Mouse (Mus musculus): ENCODE data around the gene Ccdc60. TPM values are rescaled to one million over a fixed set of nuclear protein-coding genes. Genes with fewer than 3 reads are reported as not detected.
A peak's percentile ranks its signal among the peaks of the same experiment; 100 is the strongest.

Gene Ccdc60
- total RNA-seq, 1 experiment: 0.54 TPM

DNA sequence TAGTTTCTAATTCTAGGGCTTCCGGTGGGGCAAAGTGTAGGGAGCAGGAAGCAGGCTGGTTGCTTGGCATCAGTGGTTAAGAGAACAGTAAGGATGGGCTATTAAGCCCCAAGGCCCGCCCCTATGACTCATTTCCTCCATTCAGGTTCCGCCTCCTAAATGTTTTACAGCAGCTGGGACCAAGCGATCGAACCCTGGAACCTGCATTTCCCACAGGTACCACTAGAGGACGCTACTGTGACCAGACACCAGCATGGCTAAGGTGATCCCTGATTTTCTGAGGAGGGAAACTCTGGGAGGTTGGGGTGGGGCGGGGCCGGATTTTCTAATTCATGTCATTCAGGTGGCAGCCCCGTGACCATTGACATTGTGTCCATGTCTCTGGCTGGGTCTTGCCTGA lies 96.1 kb downstream of the Ccdc60 start:
- H3K4me1 ChIP-seq (ENCODE audit: control insufficient read depth in 2 of 2, insufficient read depth in 2 of 2, low read length in 2 of 2, poor library complexity in 1 of 2): peaks cover 0 to 9% of the 10 kb centered on the region in 2 experiments; a peak in 1 of 4 replicates
- no peaks in the 10 kb centered on the region for H3K9me3 ChIP-seq (ENCODE audit: control insufficient read depth, insufficient read depth, low read depth, low read length)
- H3K4me3 ChIP-seq (ENCODE audit: insufficient read depth in 1 of 2, low read depth in 1 of 2, low read length in 2 of 2, poor library complexity in 1 of 2, severe bottlenecking in 1 of 2): no peak overlapping the region
- H3K36me3 ChIP-seq (ENCODE audit: control insufficient read depth, insufficient read depth, low read length, poor library complexity, severe bottlenecking): no peaks in the 10 kb centered on the region
- in situ Hi-C loops (cut with MboI; ENCODE audit: low sequenced_read_pairs in 2 of 2, unreplicated experiment in 2 of 2): no loop called here
- peak; percentile 89 for DNase-seq (ENCODE audit: low read depth, low spot score)
- no peak overlapping the region for H3K9ac ChIP-seq (ENCODE audit: insufficient read depth, low read depth, low read length, poor library complexity, severe bottlenecking)
- no peak overlapping the region for H3K27ac ChIP-seq (ENCODE audit: insufficient read depth, low read depth, low read length, poor library complexity, severe bottlenecking)
- 0 out of 2 replicates have a peak, but pooled peaks have one; percentile 44 for TF ChIP-seq ZC3H11A (IDR thresholded peaks at IDR 0.05; ENCODE audit: borderline replicate concordance, low read depth, low read length)
- TF ChIP-seq MAFK (IDR thresholded peaks at IDR 0.05; ENCODE audit: insufficient read depth, low read depth, low read length): no peak
- TF ChIP-seq ZNF384 (IDR thresholded peaks at IDR 0.05; ENCODE audit: low read depth, low read length): no peak
- TF ChIP-seq HCFC1 (IDR thresholded peaks at IDR 0.05; ENCODE audit: borderline replicate concordance, insufficient read depth, low read length): 0 out of 2 replicates have a peak, but pooled peaks have one; percentile 19
- TF ChIP-seq CHD2 (IDR thresholded peaks at IDR 0.05; ENCODE audit: low read depth, low read length): no peak

DNA sequence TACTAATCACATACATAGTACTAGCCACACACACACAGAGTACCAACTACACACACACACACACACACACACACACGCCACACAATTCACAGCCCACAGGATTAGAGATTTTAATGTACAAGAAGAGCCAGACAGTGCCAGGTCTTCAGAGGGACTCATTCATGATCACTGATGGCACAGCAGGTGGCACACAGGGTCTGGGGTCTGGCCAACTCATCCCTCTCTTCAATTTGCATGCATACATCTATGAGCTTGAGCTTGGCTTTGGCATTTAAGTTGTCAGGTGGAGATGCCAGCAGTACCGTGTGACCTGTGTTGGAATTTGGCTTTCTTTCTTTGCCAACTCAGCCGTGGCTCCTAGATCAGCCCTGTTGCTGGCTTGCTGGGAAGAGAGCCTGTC lies 97.2 kb downstream of the Ccdc60 start:
- H3K4me1 ChIP-seq (ENCODE audit: control insufficient read depth in 2 of 2, insufficient read depth in 2 of 2, low read length in 2 of 2, poor library complexity in 1 of 2): peaks cover 0 to 9% of the 10 kb centered on the region in 2 experiments; a peak in 1 of 4 replicates
- DNase-seq (ENCODE audit: low read depth, low spot score): no peak
- H3K27ac ChIP-seq (ENCODE audit: insufficient read depth, low read depth, low read length, poor library complexity, severe bottlenecking): no peak overlapping the region
- no peaks in the 10 kb centered on the region for H3K36me3 ChIP-seq (ENCODE audit: control insufficient read depth, insufficient read depth, low read length, poor library complexity, severe bottlenecking)
- in situ Hi-C loops (cut with MboI; ENCODE audit: low sequenced_read_pairs in 2 of 2, unreplicated experiment in 2 of 2): no loop called here
- no peaks in the 10 kb centered on the region for H3K9me3 ChIP-seq (ENCODE audit: control insufficient read depth, insufficient read depth, low read depth, low read length)
- no peak for TF ChIP-seq MAFK (IDR thresholded peaks at IDR 0.05; ENCODE audit: insufficient read depth, low read depth, low read length)
- no peak for TF ChIP-seq HCFC1 (IDR thresholded peaks at IDR 0.05; ENCODE audit: borderline replicate concordance, insufficient read depth, low read length)
- TF ChIP-seq ZNF384 (IDR thresholded peaks at IDR 0.05; ENCODE audit: low read depth, low read length): no peak
- TF ChIP-seq ZC3H11A (IDR thresholded peaks at IDR 0.05; ENCODE audit: borderline replicate concordance, low read depth, low read length): no peak
- TF ChIP-seq CHD2 (IDR thresholded peaks at IDR 0.05; ENCODE audit: low read depth, low read length): no peak
- H3K9ac ChIP-seq (ENCODE audit: insufficient read depth, low read depth, low read length, poor library complexity, severe bottlenecking): no peak overlapping the region
- H3K4me3 ChIP-seq (ENCODE audit: insufficient read depth in 1 of 2, low read depth in 1 of 2, low read length in 2 of 2, poor library complexity in 1 of 2, severe bottlenecking in 1 of 2): no peak overlapping the region

DNA sequence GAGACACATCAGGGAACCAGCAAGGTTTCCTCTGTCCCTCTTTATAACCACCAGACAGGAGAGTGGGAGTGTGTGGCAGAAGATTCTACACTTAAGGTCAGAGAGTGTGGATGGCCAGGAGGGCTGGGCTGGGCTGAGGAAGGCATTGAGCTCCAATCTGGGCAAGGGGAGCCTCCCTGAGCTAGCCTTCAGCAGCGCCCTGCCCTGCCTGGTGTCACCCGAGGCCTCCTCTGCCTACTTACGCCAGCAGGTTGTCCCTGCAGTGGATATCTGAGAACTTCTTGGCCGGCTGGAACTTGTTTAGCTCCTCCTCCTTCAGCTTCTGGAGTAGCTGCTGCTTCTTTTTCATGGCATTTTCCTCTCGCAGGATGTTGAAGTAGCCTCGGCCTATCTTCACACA lies 99.0 kb downstream of the Ccdc60 start:
- Histone ChIP-seq H3K27ac (ENCODE audit: insufficient read depth, low read depth, low read length, poor library complexity, severe bottlenecking) (no peak overlapping the region; the same call in 1 of the 2 replicates), H3K9ac (ENCODE audit: insufficient read depth, low read depth, low read length, poor library complexity, severe bottlenecking) (no peak overlapping the region), H3K4me1 (ENCODE audit: control insufficient read depth in 2 of 2, insufficient read depth in 2 of 2, low read length in 2 of 2, poor library complexity in 1 of 2) (peaks cover 0 to 9% of the 10 kb centered on the region in 2 experiments; a peak in 1 of 4 replicates), H3K36me3 (ENCODE audit: control insufficient read depth, insufficient read depth, low read length, poor library complexity, severe bottlenecking) (no peaks in the 10 kb centered on the region), H3K4me3 (ENCODE audit: insufficient read depth in 1 of 2, low read depth in 1 of 2, low read length in 2 of 2, poor library complexity in 1 of 2, severe bottlenecking in 1 of 2) (no peak overlapping the region), H3K9me3 (ENCODE audit: control insufficient read depth, insufficient read depth, low read depth, low read length) (no peaks in the 10 kb centered on the region)
- DNase-seq (ENCODE audit: low read depth, low spot score): no peak
- no peak for TF ChIP-seq ZC3H11A (IDR thresholded peaks at IDR 0.05; ENCODE audit: borderline replicate concordance, low read depth, low read length)
- TF ChIP-seq HCFC1 (IDR thresholded peaks at IDR 0.05; ENCODE audit: borderline replicate concordance, insufficient read depth, low read length): no peak
- TF ChIP-seq ZNF384 (IDR thresholded peaks at IDR 0.05; ENCODE audit: low read depth, low read length): no peak
- TF ChIP-seq MAFK (IDR thresholded peaks at IDR 0.05; ENCODE audit: insufficient read depth, low read depth, low read length): no peak
- TF ChIP-seq CHD2 (IDR thresholded peaks at IDR 0.05; ENCODE audit: low read depth, low read length): no peak
- in situ Hi-C loops (cut with MboI; ENCODE audit: low sequenced_read_pairs in 2 of 2, unreplicated experiment in 2 of 2): no loop called here

GRCm38 (mm10) chr5:116180594-116180993 lies 108.2 kb downstream of the Ccdc60 start:
- no peak overlapping the region for H3K9ac ChIP-seq (ENCODE audit: insufficient read depth, low read depth, low read length, poor library complexity, severe bottlenecking)
- in situ Hi-C loops (cut with MboI; ENCODE audit: low sequenced_read_pairs in 2 of 2, unreplicated experiment in 2 of 2): no loop called here
- H3K9me3 ChIP-seq (ENCODE audit: control insufficient read depth, insufficient read depth, low read depth, low read length): no peaks in the 10 kb centered on the region
- no peak for DNase-seq (ENCODE audit: low read depth, low spot score)
- peaks cover 2 to 4% of the 10 kb centered on the region in 2 experiments; a peak in 1 of 4 replicates for H3K4me1 ChIP-seq (ENCODE audit: control insufficient read depth in 2 of 2, insufficient read depth in 2 of 2, low read length in 2 of 2, poor library complexity in 1 of 2)
- no peak overlapping the region for H3K4me3 ChIP-seq (ENCODE audit: insufficient read depth in 1 of 2, low read depth in 1 of 2, low read length in 2 of 2, poor library complexity in 1 of 2, severe bottlenecking in 1 of 2)
- H3K27ac ChIP-seq (ENCODE audit: insufficient read depth, low read depth, low read length, poor library complexity, severe bottlenecking): no peak overlapping the region
- TF ChIP-seq HCFC1 (IDR thresholded peaks at IDR 0.05; ENCODE audit: borderline replicate concordance, insufficient read depth, low read length) (no peak), MAFK (IDR thresholded peaks at IDR 0.05; ENCODE audit: insufficient read depth, low read depth, low read length) (no peak), CHD2 (IDR thresholded peaks at IDR 0.05; ENCODE audit: low read depth, low read length) (no peak), ZNF384 (IDR thresholded peaks at IDR 0.05; ENCODE audit: low read depth, low read length) (no peak), ZC3H11A (IDR thresholded peaks at IDR 0.05; ENCODE audit: borderline replicate concordance, low read depth, low read length) (no peak)
- H3K36me3 ChIP-seq (ENCODE audit: control insufficient read depth, insufficient read depth, low read length, poor library complexity, severe bottlenecking): no peaks in the 10 kb centered on the region
